Mouse (Mus musculus): ENCODE results near the gene Kctd20.
A peak's percentile ranks its signal among the peaks of the same experiment; 100 is the strongest.

- TF ChIP-seq CTCF (conservative IDR thresholded peaks at IDR 0.05; ENCODE audit: low read length) (peak; percentile 80), NANOG (IDR thresholded peaks at IDR 0.05; ENCODE audit: borderline replicate concordance, low read length) (no peak), POU5F1 (IDR thresholded peaks at IDR 0.05; ENCODE audit: borderline replicate concordance, low read length) (no peak)
Observed at GRCm38 (mm10) chr17:28926380-28926779, 25.4 kb upstream of the Kctd20 start.
